Mouse (Mus musculus): ENCODE data around the gene Cym.

The Cym gene

GRCm38 (mm10) chr3:107223230-107223629 is 1.7 kb upstream of the Cym start:
- no peak for DNase-seq (ENCODE audit: low spot score)

- no peak for DNase-seq (ENCODE audit: low spot score)
These were observed 3.0 kb downstream of the Cym start for GRCm38 (mm10) chr3:107218572-107218971.

- no peak for DNase-seq (ENCODE audit: low spot score)
These were observed 4.4 kb downstream of the Cym start for GRCm38 (mm10) chr3:107217101-107217480.

GRCm38 (mm10) chr3:107216400-107217100 is 5.0 kb downstream of the Cym start:
- no peak for DNase-seq (ENCODE audit: low spot score)

GRCm38 (mm10) chr3:107214606-107215005 is 6.9 kb downstream of the Cym start:
- no peak for DNase-seq (ENCODE audit: low spot score)

- no peak for DNase-seq (ENCODE audit: low spot score)
These were observed 13.8 kb downstream of the Cym start for GRCm38 (mm10) chr3:107207625-107208253.

- DNase-seq (ENCODE audit: low spot score) = no peak
These were observed 14.9 kb downstream of the Cym start for GRCm38 (mm10) chr3:107206490-107207150.

- DNase-seq (ENCODE audit: low spot score) = peak; percentile 45
These were observed 15.5 kb downstream of the Cym start for GRCm38 (mm10) chr3:107205994-107206393.

GRCm38 (mm10) chr3:107205170-107205569 is 16.4 kb downstream of the Cym start:
- DNase-seq (ENCODE audit: low spot score) = no peak

GRCm38 (mm10) chr3:107204413-107204812 is 17.1 kb downstream of the Cym start:
- no peak for DNase-seq (ENCODE audit: low spot score)

- DNase-seq (ENCODE audit: low spot score) = no peak
These were observed 20.0 kb downstream of the Cym start for GRCm38 (mm10) chr3:107201310-107202180.

GRCm38 (mm10) chr3:107188226-107188899 is 33.2 kb downstream of the Cym start:
- no peak for DNase-seq (ENCODE audit: low spot score)

GRCm38 (mm10) chr3:107187022-107187421 is 34.5 kb downstream of the Cym start:
- no peak for DNase-seq (ENCODE audit: low spot score)

GRCm38 (mm10) chr3:107185597-107185996 is 35.9 kb downstream of the Cym start:
- DNase-seq (ENCODE audit: low spot score) = no peak

- no peak for DNase-seq (ENCODE audit: low spot score)
These were observed 38.4 kb downstream of the Cym start for GRCm38 (mm10) chr3:107183178-107183577.

GRCm38 (mm10) chr3:107182756-107183155 is 38.8 kb downstream of the Cym start, which contains the start of gene Kcna10:
Gene Kcna10 (plus strand): TSS chr3:107183056.
- no peak for DNase-seq (ENCODE audit: low spot score)

GRCm38 (mm10) chr3:107180860-107181259 is 40.7 kb downstream of the Cym start:
- no peak for DNase-seq (ENCODE audit: low spot score)

GRCm38 (mm10) chr3:107176501-107176900 is 45.0 kb downstream of the Cym start:
- DNase-seq (ENCODE audit: low spot score) = no peak

GRCm38 (mm10) chr3:107175486-107175885 is 46.0 kb downstream of the Cym start:
- DNase-seq (ENCODE audit: low spot score) = no peak

GRCm38 (mm10) chr3:107172556-107172955 is 49.0 kb downstream of the Cym start:
- DNase-seq (ENCODE audit: low spot score) = no peak

GRCm38 (mm10) chr3:107171964-107172363 is 49.6 kb downstream of the Cym start:
- DNase-seq (ENCODE audit: low spot score) = no peak

- no peak for DNase-seq (ENCODE audit: low spot score)
These were observed 52.0 kb downstream of the Cym start for GRCm38 (mm10) chr3:107169552-107169951.

Measured in ovary, postnatal 10 days (tissue).